Mouse (Mus musculus): Measurements from ENCODE around the gene Vmn1r6. TPM values are rescaled to one million over a fixed set of nuclear protein-coding genes. Genes with fewer than 3 reads are reported as not detected.

Gene Vmn1r6
- not detected for total RNA-seq (2023)

DNA sequence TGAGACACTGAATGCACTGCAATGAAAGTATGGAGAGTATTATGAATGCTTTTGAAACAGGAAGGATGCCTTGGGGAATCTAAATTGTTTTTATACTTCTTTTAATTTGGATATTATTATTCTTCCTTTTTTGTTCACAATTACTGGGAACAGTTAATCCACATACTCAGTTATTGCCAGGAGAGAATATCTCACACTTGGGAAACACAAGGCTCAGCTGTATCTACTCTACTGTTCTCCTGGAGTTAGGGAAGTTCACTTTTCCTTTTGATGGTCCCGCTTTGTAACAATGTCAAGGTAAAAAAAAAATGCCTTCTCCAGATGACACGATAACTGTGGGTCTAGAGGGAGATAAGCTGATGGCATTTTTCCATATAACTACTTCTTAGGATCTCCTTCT is at the start of gene Vmn1r6:
Gene Vmn1r6 (plus strand): TSS at position 301 of the 400 bp plus-strand sequence.

DNA sequence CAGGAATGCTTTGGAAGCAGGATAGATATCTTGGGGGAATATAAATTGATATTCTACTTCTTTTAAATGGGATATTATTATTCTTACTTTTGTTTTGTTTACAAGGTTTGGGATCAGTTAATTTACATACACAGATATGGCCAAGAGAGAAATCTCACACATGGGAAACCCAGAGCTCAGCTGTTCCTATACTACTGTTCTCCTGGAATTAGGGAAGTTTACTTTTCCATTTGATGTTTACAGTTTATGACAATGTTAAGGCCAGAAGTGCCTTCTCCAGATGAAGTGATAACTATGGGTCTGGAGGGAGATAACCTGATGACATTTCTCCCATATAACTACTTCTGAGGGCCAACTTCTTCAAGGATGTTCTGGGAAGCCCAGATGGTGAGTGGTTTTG is 27.1 kb upstream of the Vmn1r6 start, which contains the start of gene Vmn1r5:
Gene Vmn1r5 (plus strand): TSS at position 301 of the 400 bp plus-strand sequence.

GRCm38 (mm10) chr6:57025224-57025623 is 28.2 kb downstream of the Vmn1r6 start, which contains the start of gene Vmn1r7:
Gene Vmn1r7, minus strand, starts transcription at chr6:57025324.

GRCm38 (mm10) chr6:57031984-57032383 is 34.9 kb downstream of the Vmn1r6 start, which contains the start of gene Vmn1r8:
Gene Vmn1r8, plus strand, starts transcription at chr6:57032284.

Other genes with a start within 250 kb of the Vmn1r6 start
- 95.0 TPM for gene Kbtbd2, start 199.4 kb upstream of the Vmn1r6 start, total RNA-seq (2023)
- not detected for gene Fkbp9, start 165.2 kb upstream of the Vmn1r6 start, total RNA-seq (2023)
- gene Nt5c3, start 73.3 kb upstream of the Vmn1r6 start, total RNA-seq (2023), result 51.7 TPM
- 0.24 TPM for gene Vmn1r4, start 73.2 kb upstream of the Vmn1r6 start, total RNA-seq (2023)
- not detected for gene Vmn1r5, start 27.0 kb upstream of the Vmn1r6 start, total RNA-seq (2023)
- gene Vmn1r7, start 28.1 kb downstream of the Vmn1r6 start, total RNA-seq (2023), result not detected
- not detected for gene Vmn1r8, start 35.0 kb downstream of the Vmn1r6 start, total RNA-seq (2023)
- gene Vmn1r9, start 69.5 kb downstream of the Vmn1r6 start, total RNA-seq (2023), result not detected
- gene Vmn1r10, start 112.2 kb downstream of the Vmn1r6 start, total RNA-seq (2023), result not detected
- not detected for gene Vmn1r11, start 136.2 kb downstream of the Vmn1r6 start, total RNA-seq (2023)
- 0.06 TPM for gene Vmn1r12, start 159.7 kb downstream of the Vmn1r6 start, total RNA-seq (2023)
- not detected for gene Vmn1r13, start 206.0 kb downstream of the Vmn1r6 start, total RNA-seq (2023)
- not detected for gene Vmn1r14, start 234.4 kb downstream of the Vmn1r6 start, total RNA-seq (2023)

Measured in CD8-positive naive resting alpha-beta T cell, adult 57 days (primary cell).